Mouse (Mus musculus): ENCODE measurements around the gene Lsm6.

DNA sequence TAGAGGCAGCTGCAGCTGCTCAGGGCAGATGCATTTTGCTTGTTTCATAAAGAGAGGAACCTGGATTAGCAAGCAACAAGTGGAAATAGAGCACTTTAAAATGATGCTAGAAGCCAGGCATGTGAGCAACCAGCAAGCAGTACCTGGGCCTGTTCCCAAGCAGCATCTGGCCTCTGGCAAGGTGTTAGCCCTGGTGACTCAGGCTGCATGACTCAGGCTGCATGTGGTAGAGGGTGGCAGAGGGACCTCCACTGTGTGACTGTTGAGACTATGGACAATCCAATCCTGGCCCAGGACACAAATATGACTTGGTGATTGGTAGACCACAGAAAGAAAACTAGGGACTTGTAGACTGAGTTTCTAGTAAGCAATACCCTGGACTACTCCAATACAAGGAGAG is 56.0 kb downstream of the Lsm6 start:
- TF ChIP-seq CTCF (IDR thresholded peaks at IDR 0.05; ENCODE audit: extremely low read depth, insufficient read depth, insufficient read length, insufficient replicate concordance) (no peak), POLR2A (IDR thresholded peaks at IDR 0.05; ENCODE audit: low read depth, low read length) (no peak)

All from spleen, adult 2 months (tissue).